Mouse (Mus musculus) ovary, adult 18-20 months (tissue): ENCODE measurements at regions not wholly inside any gene's neighbourhood (a gene's known extent, or its start where the extent isn't known, plus 50 kb on each side); places are given as distances from the start of the nearest gene placed in this dataset.
A peak's percentile ranks its signal among the peaks of the same experiment; 100 is the strongest.

Experiments used
- DNase-seq: peaks from one replicate; pipeline ENCODE4 v3.0.0; 2022; ENCODE audit warnings: low spot score, mixed read lengths

DNA sequence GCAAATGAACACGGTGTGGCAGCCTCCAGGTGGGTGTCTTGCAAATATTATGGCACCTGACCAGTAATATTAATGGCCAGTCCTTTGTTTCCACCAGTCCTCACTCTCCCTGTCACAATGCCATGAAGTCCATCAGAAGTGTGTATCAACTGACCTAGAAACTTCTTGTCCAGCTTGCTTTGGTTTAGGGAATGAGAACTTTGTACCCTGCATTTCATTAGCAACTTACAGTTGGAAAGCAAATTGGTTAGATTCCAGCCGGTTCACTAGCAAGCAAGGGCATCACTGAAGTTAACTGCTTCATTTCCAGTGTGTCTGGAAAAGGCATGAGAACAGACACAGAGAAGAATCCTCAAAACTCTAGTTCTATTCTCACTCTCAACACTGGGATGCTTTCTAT is 178.1 kb upstream of the Lyplal1 start:
- DNase-seq, result no peak

GRCm38 (mm10) chr1:186294635-186295034 is 177.5 kb upstream of the Lyplal1 start:
- no peak for DNase-seq

DNA sequence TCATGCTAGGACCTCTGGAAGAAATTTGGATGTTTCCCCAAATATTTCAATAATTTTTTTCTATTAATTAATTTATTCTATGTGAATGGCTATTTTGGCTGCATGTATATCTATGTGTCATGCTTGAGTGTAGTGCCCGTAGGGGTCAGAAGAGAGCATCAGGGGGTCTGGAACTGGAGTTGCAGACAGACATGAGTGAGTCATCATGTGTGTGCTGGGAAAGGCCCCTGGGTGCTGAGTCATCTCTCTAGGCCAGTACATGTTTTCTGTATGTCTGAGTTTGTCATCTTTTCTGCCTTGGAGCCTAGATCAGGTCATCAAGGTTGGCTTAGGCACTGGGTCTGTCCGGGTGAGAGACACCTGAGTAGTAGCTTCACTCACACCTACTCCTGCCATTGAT is 172.0 kb upstream of the Lyplal1 start:
- no peak for DNase-seq

- DNase-seq, result no peak
These were observed 170.7 kb upstream of the Lyplal1 start for GRCm38 (mm10) chr1:186287831-186288230.

DNA sequence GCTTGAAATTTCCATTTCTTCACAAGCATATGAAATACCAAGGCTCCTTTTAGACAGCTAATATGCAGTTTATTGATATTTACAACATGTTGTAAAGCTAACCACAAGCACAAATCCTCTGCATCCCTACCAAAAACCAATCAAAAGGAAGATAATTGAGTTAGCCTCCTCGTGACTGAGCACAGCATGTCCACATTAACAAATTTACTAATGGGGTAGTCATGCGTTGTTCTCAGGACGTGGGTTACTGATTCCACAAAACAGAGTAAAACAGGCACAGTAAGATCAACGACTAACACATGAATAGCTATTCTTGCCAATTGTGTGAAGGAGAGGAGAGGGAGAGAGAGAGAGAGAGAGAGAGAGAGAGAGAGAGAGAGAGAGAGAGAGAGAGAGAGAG is 169.3 kb upstream of the Lyplal1 start:
- DNase-seq, result no peak

- no peak for DNase-seq
These were observed 161.0 kb upstream of the Lyplal1 start for GRCm38 (mm10) chr1:186277981-186278634.

DNA sequence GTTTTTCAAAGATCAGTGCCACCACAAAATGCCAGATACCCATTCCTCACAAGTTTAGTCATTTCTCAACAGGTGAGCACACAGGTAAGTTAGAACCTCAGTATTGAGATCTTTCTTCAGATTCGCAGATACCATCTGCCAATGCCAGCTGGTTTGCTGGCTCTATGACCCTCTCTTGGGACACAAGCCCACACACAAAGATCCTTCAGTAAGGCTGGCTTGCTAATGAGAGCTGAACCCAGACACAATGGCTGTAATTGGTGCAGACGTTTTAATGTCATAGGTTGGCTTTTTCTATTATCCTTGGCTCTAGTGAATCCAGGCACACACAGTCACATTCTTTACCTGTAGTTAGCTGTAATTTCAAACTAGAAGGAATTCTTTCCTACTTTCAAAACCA is 154.3 kb upstream of the Lyplal1 start:
- no peak for DNase-seq

DNA sequence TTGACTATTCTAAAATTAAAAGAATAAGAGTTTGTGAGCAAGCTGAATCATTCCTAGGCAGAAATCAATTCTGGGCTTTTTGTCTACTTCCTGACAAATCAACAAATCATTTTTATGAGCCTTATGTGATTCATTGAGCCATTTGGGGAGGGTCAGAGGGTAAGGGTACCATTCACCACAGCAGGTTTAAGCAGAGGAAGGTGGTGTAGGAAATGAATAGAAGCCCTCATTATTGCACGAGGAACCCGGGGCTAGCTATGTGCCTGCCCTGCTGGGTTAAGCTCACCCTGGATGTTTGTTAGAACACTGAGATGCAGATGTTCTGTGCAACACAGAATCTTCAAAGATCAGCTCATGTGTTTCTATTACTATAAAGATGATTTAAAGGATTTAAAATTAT is 150.2 kb upstream of the Lyplal1 start:
- DNase-seq, result no peak

- no peak for DNase-seq
These were observed 147.5 kb upstream of the Lyplal1 start for GRCm38 (mm10) chr1:186264639-186265038.

DNA sequence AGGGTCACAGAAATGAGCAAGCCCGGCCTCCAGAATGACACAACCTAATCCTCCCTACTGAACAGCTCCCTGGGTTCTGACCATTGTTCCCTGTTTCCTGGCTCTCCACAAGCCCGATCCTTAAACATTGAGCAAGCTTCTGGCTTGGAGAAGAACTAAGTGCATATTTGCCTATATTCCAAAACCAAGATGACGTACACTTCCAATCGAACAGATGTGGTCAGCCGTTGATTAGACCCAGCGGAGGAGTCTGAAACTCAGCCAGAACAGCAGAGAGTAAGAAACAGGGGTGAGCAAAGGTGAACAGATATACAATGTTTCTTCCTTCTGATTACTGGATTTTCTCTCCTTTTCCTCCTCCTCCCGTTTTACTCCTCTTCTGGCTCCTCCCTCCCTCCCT is 146.8 kb upstream of the Lyplal1 start:
- no peak for DNase-seq

- DNase-seq, result no peak
These were observed 146.1 kb upstream of the Lyplal1 start for GRCm38 (mm10) chr1:186263196-186263595.

DNA sequence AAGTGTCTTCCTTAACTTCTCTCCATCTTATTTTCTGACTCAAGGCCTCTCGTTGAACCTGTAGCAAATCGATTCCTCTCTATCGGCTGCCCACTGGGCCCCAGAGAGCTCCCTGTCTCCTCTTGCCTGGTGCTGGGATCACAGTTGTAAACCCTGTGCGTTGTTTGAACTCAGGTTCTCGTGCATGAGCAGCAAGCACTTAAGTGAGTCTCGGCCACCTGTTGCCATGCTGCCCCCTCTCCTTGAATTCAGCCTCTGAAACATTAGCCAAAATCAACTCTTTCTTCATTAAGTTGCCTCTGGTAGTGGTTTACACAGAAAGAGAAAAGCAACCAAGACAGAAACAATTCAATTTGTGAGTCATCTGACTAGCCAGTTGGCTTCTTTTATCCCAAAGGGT is 144.9 kb upstream of the Lyplal1 start:
- no peak for DNase-seq

DNA sequence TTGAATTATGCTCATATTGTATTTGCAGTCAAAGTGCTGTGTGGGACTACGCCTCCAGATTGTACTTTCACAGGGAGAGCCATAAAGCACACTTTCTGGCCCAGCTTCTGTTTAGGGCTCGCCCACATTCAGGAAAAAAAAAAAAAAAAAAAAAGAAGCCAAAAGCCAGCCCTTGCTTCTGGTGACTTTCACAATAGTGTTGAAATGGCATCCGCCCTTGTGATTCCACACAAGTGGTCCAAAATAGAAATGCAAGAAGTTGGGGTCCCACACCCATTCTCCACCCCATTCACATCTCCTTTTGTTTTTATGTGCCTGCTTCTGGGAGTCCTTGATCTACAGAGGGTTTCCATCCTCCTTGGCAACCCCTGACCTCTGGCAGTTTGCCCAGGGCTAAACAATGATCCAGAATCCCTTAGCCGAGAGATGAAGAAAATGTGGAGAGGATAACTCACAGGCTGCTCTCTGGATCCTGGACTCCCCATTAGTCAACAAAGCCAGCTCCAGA is 144.3 kb upstream of the Lyplal1 start:
- peak; percentile 72 for DNase-seq

- no peak for DNase-seq
These were observed 140.5 kb upstream of the Lyplal1 start for GRCm38 (mm10) chr1:186257611-186258010.

DNA sequence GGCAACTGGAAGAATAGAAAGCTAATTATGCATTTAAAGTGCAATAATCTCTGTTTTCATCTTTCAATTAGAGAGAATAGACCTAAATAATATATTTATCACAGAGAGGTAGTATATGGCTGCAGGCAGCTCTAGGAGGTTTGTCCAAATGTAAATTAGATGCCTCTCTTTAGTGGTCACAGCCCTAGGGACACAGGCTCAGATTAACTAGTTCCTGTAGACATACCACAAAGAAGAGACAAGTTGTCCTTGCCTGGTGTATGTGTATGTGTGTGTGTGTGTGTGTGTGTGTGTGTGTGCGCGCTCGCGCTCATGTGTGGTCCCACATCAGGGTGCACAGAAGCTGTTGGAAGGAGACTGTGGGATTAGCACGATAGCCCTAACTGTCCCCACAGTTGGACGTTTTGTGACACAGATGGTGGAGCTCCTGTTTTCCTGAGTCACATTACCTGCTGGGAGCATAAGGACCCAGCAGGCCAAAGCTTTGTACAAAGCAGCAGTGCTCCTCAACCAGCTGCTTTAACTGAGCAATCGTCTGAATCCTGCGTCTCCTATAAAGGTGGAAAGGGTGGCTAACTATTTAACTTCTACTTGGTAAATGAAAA is 138.5 kb upstream of the Lyplal1 start:
- no peak for DNase-seq

DNA sequence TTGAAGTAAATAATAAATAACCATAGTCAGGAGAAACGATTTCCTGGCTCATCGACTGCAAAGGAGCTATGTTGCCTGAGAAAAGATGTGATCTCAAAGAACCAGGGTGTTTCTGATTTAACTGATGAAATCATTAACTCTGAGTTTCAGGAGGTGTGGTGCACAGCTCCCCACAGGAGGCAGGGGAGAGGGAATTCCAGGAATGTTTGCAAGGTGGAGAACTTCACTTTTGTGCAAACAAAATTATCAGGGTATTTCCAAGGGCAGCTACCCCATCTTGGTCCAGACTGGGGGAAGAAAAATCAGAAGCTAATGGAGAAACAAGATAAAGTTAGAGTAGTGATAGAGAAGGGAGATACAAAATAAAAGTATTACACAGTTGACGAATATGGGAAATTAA is 137.4 kb upstream of the Lyplal1 start:
- DNase-seq, result no peak

GRCm38 (mm10) chr1:186252551-186252950 is 135.4 kb upstream of the Lyplal1 start:
- no peak for DNase-seq

- DNase-seq, result peak; percentile 49
These were observed 133.2 kb upstream of the Lyplal1 start for GRCm38 (mm10) chr1:186250316-186250715.

DNA sequence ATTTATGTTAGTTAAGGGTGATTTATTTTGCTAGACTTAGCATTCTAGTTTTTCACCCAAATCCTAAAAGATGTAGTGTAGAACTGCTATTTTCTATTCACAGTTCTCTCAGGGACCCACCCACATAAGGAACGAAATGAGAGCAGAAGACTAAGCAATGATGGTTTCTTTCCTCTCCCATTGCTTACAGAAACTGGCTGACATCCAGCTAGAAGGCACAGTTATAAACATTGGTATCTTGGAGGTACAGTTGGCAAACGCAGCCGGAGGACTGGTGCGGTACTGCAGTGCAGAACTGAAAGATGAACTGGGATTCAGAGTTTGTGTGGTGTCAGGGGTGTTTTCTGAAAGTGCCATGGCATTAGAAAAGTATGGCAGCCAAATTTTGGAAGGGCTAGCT is 132.1 kb upstream of the Lyplal1 start:
- no peak for DNase-seq

DNA sequence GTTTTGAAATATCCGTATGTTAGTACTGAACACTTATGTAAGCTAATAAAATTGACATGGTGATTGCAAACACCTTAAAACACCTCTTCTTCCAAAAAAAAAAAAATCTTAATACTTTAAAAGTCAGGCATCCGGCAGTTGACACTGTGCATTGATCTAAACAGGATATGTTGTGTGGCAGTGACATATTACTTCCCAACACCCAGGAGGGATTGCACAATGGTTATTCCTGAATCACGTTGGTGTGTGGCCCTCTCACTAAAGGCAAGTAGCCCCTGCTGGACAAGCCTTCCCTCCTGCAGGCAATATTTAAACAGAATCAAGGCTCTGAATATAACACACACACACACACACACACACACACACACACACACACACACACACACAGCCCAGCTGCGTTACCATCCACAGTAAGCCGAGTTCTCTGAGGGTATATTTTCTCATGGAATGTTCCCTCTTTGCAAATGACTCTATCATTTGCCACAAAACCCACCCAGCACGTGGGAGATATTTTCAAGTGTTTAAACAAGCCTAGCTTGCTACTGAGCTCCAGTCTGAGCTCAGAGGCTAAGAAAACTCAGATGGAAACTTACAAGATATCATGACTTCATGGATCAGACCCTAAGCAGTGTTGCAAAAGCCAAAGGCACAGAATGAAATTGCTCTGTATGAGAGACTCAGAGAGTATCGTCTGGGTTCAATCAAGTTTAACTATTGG is 128.8 kb upstream of the Lyplal1 start:
- no peak for DNase-seq

- no peak for DNase-seq
These were observed 124.0 kb upstream of the Lyplal1 start for GRCm38 (mm10) chr1:186241112-186241511.

DNA sequence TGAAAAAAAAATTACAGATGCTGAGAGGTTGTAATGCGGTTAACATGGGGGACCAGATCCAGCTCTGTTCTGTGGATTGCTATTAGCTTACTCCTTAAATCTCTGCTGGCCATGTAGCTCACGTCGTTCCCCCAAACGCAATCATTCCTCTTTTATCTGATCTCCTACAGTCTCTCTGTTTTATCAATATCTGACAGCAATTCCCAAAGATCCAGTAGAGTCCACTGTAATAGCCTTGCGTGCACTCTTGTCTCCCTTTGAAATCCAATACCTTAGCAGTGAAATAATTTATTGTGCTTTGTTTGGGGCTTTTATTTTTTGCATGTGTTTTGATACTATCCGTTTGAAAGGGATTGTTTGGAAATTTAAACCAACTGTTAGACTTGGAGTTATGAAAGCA is 120.4 kb upstream of the Lyplal1 start:
- DNase-seq, result no peak

DNA sequence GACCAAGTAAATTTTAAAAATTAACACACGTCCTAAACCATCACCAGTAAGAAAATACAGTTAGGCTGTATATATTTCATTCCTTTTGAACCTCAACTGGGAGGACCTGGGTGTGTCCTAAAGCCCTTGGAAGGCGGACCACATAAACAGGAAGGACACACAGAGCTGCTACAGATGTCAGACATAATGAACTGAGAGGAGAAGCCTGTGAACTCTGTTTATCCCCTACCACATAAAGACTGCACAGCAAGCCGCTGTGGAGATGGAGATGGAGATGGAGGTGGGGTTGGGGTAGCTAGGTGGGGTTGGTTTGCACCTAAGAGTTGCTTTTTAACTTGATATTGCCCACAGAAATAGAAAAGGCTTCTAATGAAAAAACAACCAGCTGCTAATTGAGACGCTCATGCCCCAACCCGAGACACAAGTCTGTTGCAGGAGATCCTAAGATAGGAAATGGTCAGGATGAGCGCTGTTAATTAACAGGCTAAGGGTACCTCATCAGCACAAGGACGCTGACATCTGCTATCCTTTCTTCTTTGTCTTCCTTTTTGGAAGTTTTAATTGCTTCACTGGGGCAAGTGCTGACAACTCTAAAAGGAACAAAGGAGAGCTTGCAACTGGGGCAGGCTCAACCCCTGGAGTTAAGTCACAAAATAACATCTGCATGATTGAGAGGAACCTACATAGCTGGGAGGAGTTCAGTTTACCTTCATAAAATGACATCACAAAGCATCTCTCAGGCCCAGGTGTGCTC is 119.3 kb upstream of the Lyplal1 start:
- no peak for DNase-seq
